Mouse (Mus musculus) testis, adult 2 months (tissue): ENCODE data around the gene Rhbdf2.

Source experiments
- CTCF ChIP-seq: fragments of 200-500 bp; IDR thresholded peaks from 2 replicates; pipeline ENCODE4 v1.5.1; 2012; ENCODE audit warnings: low read depth, mild to moderate bottlenecking, inconsistent platforms, low read length, moderate library complexity; ENCODE audit not compliant: control insufficient read depth, insufficient read depth, insufficient replicate concordance
- POLR2A ChIP-seq: fragments of 200-500 bp; IDR thresholded peaks from 2 replicates; pipeline ENCODE4 v1.6.1; 2012; ENCODE audit warnings: low read depth, mild to moderate bottlenecking, inconsistent platforms, low read length, moderate library complexity; ENCODE audit not compliant: control insufficient read depth

GRCm38 (mm10) chr11:116670386-116670785, 43.6 kb upstream of the Rhbdf2 start:
- TF ChIP-seq CTCF (no peak), POLR2A (no peak)
